Mouse (Mus musculus) intestine, postnatal 0 days (tissue): ENCODE measurements at regions not wholly inside any gene's neighbourhood (a gene's known extent, or its start where the extent isn't known, plus 50 kb on each side); places are given as distances from the start of the nearest gene placed in this dataset.

Source experiments
- ATAC-seq: fragments of 200-750 bp; cut with Nextera tagmentation; 2 replicates; pipeline ENCODE4 v1.8.0; 2017; ENCODE audit warnings: mild to moderate bottlenecking, moderate TSS enrichment, moderate library complexity
- H3K27ac ChIP-seq: fragments of 300-500 bp; sonication (generic); 2 replicates; pipeline ENCODE4 v1.5.1; 2014; ENCODE audit warnings: mild to moderate bottlenecking, low read depth, low read length, moderate library complexity
- H3K27me3 ChIP-seq: fragments of 300-500 bp; sonication (generic); replicated peaks from 2 replicates; pipeline ENCODE4 v1.6.1; 2014; ENCODE audit warnings: low read length, mixed read lengths; ENCODE audit not compliant: control insufficient read depth, insufficient read depth
- H3K36me3 ChIP-seq: fragments of 300-500 bp; sonication (generic); 2 replicates; pipeline ENCODE4 v1.6.1; 2014; ENCODE audit warnings: mild to moderate bottlenecking, moderate library complexity; ENCODE audit not compliant: control insufficient read depth, insufficient read depth
- H3K4me1 ChIP-seq: fragments of 300-500 bp; sonication (generic); replicated peaks from 2 replicates; pipeline ENCODE4 v1.6.1; 2014; ENCODE audit warnings: antibody characterized with exemption, low read length, mixed read lengths; ENCODE audit not compliant: control insufficient read depth, insufficient read depth
- H3K4me2 ChIP-seq: fragments of 300-500 bp; sonication (generic); replicated peaks from 2 replicates; pipeline ENCODE4 v1.6.1; 2014; ENCODE audit warnings: low read depth, mild to moderate bottlenecking, moderate library complexity
- H3K4me3 ChIP-seq: fragments of 300-500 bp; sonication (generic); 2 replicates; pipeline ENCODE4 v1.5.1; 2014; ENCODE audit warnings: low read depth, low read length
- H3K9ac ChIP-seq: fragments of 300-500 bp; sonication (generic); 2 replicates; pipeline ENCODE4 v1.6.1; 2014; ENCODE audit warnings: mild to moderate bottlenecking, low read depth, low read length
- H3K9me3 ChIP-seq: fragments of 300-500 bp; sonication (generic); 2 replicates; pipeline ENCODE4 v1.6.1; 2016; ENCODE audit warnings: mixed run types; ENCODE audit not compliant: control insufficient read depth
- CTCF ChIP-seq: sonication (generic); IDR thresholded peaks from 2 replicates; pipeline ENCODE4 v1.5.1; 2016; ENCODE audit warnings: low read depth, mild to moderate bottlenecking, control low read depth, antibody characterized with exemption, moderate library complexity
- WGBS: fragments of 180-500 bp; shearing (Covaris S2); extraction: QIAGEN DNeasy Blood & Tissue Kit; methylation state at CpG from one replicate; pipeline ENCODE4 v1.1.7; 2014; 5-methylcytosine and 5-hydroxymethylcytosine counted together

DNA sequence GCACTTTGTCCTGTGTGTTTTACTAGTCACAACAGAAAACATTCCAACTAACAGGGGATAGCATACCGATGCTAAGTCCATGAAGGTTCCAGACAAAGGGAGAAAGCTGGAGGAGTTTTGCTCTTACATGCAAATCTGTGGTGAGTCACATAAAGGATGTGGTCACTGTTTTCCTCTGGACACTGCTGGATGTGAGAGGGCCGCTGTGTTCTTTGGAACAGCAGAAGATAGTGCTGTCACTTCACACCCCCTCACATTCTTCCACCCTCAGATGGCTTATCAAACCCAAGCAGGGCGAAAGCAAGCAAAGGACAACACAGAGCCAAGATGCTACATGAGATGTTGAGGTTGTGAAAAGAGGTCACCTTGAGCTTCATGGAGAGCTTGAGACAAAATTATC is 139.8 kb upstream of the Rnd3 start:
- Histone ChIP-seq H3K9ac (no peak overlapping the region), H3K9me3 (no peaks in the 10 kb centered on the region), H3K4me2 (no peak overlapping the region), H3K4me3 (no peak overlapping the region), H3K27ac (no peak overlapping the region), H3K27me3 (no peaks in the 10 kb centered on the region), H3K4me1 (no peaks in the 10 kb centered on the region), H3K36me3 (no peaks in the 10 kb centered on the region)
- no peak for TF ChIP-seq CTCF
- ATAC-seq: no peak
- WGBS: 82% methylated on average over 3 of the region's 3 CpGs

DNA sequence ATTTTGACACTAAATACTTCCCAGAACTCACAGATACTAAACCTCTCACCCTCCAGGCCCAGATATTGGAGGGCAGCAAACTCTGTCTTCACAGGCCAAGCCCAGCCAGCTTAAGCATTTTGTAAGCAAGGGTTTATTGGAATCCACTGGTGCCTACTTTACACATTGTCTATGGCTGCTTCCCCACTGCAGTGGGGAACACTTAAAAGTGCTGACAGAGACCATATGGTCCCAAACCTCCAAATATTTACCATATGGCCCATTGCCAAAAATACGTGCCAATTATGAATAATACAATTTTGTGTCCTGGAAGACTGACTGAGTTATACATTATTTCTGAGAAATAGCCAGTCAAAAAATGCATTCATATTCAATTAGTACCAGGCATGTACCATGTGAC is 136.7 kb upstream of the Rnd3 start:
- Histone ChIP-seq H3K9ac (no peak overlapping the region), H3K4me1 (no peaks in the 10 kb centered on the region), H3K27ac (no peak overlapping the region), H3K4me3 (no peak overlapping the region), H3K9me3 (no peaks in the 10 kb centered on the region), H3K36me3 (no peaks in the 10 kb centered on the region), H3K27me3 (no peaks in the 10 kb centered on the region), H3K4me2 (no peak overlapping the region)
- TF ChIP-seq CTCF: no peak
- no peak for ATAC-seq
- 54% methylated on average over 1 of the region's 1 CpGs for WGBS

DNA sequence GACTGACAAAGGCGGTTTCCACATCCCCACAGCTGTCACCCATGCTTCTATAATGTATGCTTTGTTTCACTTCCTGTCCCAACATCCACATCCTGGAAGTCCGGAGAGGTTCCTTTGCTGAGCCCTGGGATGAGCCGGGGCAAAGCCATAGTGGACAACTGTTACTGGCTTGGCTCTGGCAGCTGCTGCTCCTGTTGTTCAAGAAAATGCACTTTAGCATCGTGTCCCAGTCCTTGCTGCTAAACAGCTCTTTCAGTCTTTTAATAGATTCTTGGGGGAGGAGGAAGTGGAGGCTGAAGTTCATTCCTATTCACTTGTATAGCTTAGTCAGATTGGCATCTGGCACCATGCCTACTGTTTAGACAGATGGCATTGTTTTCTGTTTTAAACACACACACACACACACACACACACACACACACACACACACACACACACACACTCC is 135.9 kb upstream of the Rnd3 start:
- Histone ChIP-seq H3K4me2 (no peak overlapping the region), H3K9ac (no peak overlapping the region), H3K27ac (no peak overlapping the region), H3K9me3 (no peaks in the 10 kb centered on the region), H3K27me3 (no peaks in the 10 kb centered on the region), H3K4me3 (no peak overlapping the region), H3K36me3 (no peaks in the 10 kb centered on the region), H3K4me1 (no peaks in the 10 kb centered on the region)
- WGBS: 48% methylated on average over 4 of the region's 4 CpGs
- no peak for TF ChIP-seq CTCF
- ATAC-seq: no peak

DNA sequence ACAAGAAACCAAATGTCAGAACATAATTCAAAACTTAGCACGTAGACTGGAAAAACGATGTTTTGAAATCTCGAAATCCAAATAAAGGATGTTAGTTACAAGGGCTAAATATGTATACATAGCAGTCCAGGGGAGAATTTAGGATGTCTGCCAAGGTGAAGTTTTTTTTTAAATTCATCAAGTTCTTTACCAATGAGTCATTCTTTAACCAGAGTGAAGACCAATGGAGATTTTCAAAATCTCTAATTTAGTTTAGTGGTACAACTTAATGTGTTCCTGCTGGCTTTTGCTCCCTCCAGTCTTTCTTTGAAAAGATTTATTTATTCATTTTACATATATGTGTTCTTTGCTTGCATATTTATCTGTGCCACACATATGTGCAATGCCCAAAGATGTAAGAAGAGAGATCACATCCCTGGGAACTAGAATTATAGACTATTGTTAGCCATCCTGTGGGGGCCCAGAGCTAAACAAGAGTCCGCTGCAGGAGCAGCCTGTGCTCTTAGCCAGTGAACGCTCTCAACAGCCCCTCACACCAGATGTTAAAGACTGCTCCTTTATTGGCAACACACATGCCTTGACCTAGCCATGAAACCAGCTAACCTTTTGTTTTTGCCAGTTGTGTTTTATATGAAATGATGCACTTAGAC is 130.6 kb upstream of the Rnd3 start:
- no peak for TF ChIP-seq CTCF

DNA sequence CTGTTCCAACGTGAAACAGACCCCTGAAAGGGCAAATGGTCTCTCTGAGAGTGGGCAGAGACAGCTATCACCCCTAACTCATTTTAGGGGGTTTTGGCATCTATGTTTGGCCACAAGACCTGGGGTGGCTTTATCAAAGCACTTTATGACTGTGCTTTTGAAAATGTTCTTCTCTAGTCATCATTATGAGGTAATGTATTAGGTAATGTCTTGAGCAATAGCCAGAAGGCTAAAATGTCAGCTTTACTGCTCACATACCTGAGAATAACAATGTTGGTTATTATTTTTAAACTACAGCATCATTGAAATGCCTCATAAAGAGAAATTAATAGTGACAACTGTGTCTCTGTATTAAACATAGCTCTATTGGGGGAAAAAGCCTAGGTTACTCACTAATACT is 129.9 kb upstream of the Rnd3 start:
- H3K4me1 ChIP-seq: no peaks in the 10 kb centered on the region
- H3K9ac ChIP-seq: no peak overlapping the region
- H3K4me3 ChIP-seq: no peak overlapping the region
- H3K4me2 ChIP-seq: no peak overlapping the region
- 38% methylated on average over 1 of the region's 1 CpGs for whole genome bisulfite sequencing
- no peaks in the 10 kb centered on the region for H3K9me3 ChIP-seq
- no peaks in the 10 kb centered on the region for H3K36me3 ChIP-seq
- no peak for TF ChIP-seq CTCF
- no peaks in the 10 kb centered on the region for H3K27me3 ChIP-seq
- ATAC-seq: no peak
- no peak overlapping the region for H3K27ac ChIP-seq

More for the DNA sequence above, 130.6 kb upstream of the Rnd3 start:
- no peak overlapping the region for H3K27ac ChIP-seq
- H3K27me3 ChIP-seq: no peaks in the 10 kb centered on the region
- no peak overlapping the region for H3K4me3 ChIP-seq
- no peak overlapping the region for H3K4me2 ChIP-seq
- H3K9ac ChIP-seq: no peak overlapping the region
- H3K9me3 ChIP-seq: no peaks in the 10 kb centered on the region
- no peak for ATAC-seq
- 64% methylated on average over 5 of the region's 5 CpGs for WGBS
- H3K36me3 ChIP-seq: no peaks in the 10 kb centered on the region
- H3K4me1 ChIP-seq: no peaks in the 10 kb centered on the region

DNA sequence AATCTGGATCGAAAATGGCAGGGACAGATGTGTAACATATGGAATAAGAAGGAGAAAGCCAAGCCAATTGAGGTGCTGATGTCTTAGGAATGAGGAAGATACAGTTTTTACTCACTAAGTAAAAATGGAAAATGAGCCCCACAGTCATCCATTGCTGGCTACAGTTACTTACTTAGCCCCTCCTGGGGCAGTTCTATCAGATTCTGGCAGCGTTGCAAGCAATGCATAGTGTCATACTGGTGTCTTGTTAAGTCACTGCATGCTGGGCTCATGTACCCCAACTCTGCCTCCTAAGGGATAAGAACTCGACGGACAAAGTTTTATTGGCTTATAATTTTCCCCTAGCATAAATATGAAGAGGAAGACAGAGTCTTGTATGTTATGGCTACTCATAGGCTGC is 129.4 kb upstream of the Rnd3 start:
- ATAC-seq: no peak
- H3K27ac ChIP-seq: no peak overlapping the region
- H3K4me1 ChIP-seq: no peaks in the 10 kb centered on the region
- H3K9ac ChIP-seq: no peak overlapping the region
- no peaks in the 10 kb centered on the region for H3K27me3 ChIP-seq
- H3K4me2 ChIP-seq: no peak overlapping the region
- 72% methylated on average over 4 of the region's 4 CpGs for WGBS
- no peaks in the 10 kb centered on the region for H3K36me3 ChIP-seq
- no peak overlapping the region for H3K4me3 ChIP-seq
- H3K9me3 ChIP-seq: no peaks in the 10 kb centered on the region
- no peak for TF ChIP-seq CTCF

DNA sequence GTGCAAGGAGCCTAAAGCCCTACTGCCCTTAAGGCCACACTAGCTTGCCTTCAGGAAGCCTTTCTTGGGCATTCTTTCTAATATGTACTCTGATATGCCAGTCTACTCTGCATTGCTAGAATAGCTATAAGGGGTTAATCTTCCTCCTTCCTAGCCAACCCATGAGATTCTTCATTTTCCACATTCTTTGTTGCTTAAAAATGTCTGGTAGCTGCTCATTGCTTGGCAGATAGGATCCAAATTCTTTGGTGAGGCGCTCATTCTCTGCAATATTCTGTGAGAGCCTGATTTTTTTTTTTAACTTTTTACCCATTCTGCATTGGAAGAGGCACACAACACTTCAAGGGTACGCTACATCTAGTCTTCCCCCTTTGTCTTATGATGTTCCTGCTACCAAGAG is 127.7 kb upstream of the Rnd3 start:
- Histone ChIP-seq H3K4me2 (no peak overlapping the region), H3K27ac (no peak overlapping the region), H3K9ac (no peak overlapping the region), H3K36me3 (no peaks in the 10 kb centered on the region), H3K4me1 (no peaks in the 10 kb centered on the region), H3K27me3 (no peaks in the 10 kb centered on the region), H3K9me3 (no peaks in the 10 kb centered on the region), H3K4me3 (no peak overlapping the region)
- no peak for ATAC-seq
- TF ChIP-seq CTCF: no peak
- 60% methylated on average over 2 of the region's 2 CpGs for WGBS
